Mouse (Mus musculus) MEL (cell line): ENCODE data around the gene Tfdp2. TPM values are rescaled to one million over a fixed set of nuclear protein-coding genes. Genes with fewer than 3 reads are reported as not detected.
"Not testable (repeated sequence)": the region's sequence is repeated elsewhere in the genome, so short reads cannot be mapped to it uniquely, and the experiment has no call there.

Experiments
- DNase-seq: peaks from one replicate; pipeline ENCODE4 v3.0.0; 2011; ENCODE audit warnings: low read depth, low spot score
- H3K27ac ChIP-seq: 2 replicates; pipeline ENCODE4 v1.5.1; 2012; ENCODE audit warnings: low read depth, mild to moderate bottlenecking, control low read depth, low read length, moderate library complexity; ENCODE audit not compliant: control insufficient read depth
- H3K27me3 ChIP-seq, 2 experiments: fragments of 150-350 bp in 1 of 2; sonication (generic) in 1 of 2; 2 replicates each; pipeline ENCODE4 v1.6.1; 2012; ENCODE audit warnings: low read length in 2 of 2, mild to moderate bottlenecking in 2 of 2, improper control_type of control experiment in 1 of 2, moderate library complexity in 1 of 2; ENCODE audit not compliant: insufficient read depth in 2 of 2, control insufficient read depth in 1 of 2
- H3K36me3 ChIP-seq, 2 experiments: 2 replicates each; pipeline ENCODE4 v1.6.1; 2012 to 2014; ENCODE audit warnings: low read length in 2 of 2, improper control_type of control experiment in 1 of 2, inconsistent platforms in 1 of 2, mild to moderate bottlenecking in 1 of 2; ENCODE audit not compliant: insufficient read depth in 2 of 2, control insufficient read depth in 1 of 2
- H3K4me1 ChIP-seq, 2 experiments: fragments of 150-350 bp in 1 of 2; sonication (generic) in 1 of 2; 2 replicates each; pipeline ENCODE4 v1.6.1; 2012; ENCODE audit warnings: low read length in 2 of 2, improper control_type of control experiment in 1 of 2, mild to moderate bottlenecking in 1 of 2; ENCODE audit not compliant: insufficient read depth in 2 of 2, control insufficient read depth in 1 of 2
- H3K4me3 ChIP-seq, 2 experiments: fragments of 150-350 bp in 1 of 2; sonication (generic) in 1 of 2; 2 replicates each; pipeline ENCODE4 v1.5.1; 2012; ENCODE audit warnings: low read depth in 2 of 2, low read length in 2 of 2, mild to moderate bottlenecking in 2 of 2, moderate library complexity in 2 of 2, control low read depth in 1 of 2, improper control_type of control experiment in 1 of 2; ENCODE audit not compliant: control insufficient read depth in 1 of 2, insufficient read depth in 1 of 2
- H3K79me2 ChIP-seq: 2 replicates; pipeline ENCODE4 v1.6.1; 2012; ENCODE audit warnings: mild to moderate bottlenecking, low read length, moderate library complexity; ENCODE audit not compliant: control insufficient read depth, poor library complexity, insufficient read depth
- H3K9ac ChIP-seq: 2 replicates; pipeline ENCODE4 v1.6.1; 2012; ENCODE audit warnings: low read depth, mild to moderate bottlenecking, control low read depth, low read length, moderate library complexity; ENCODE audit not compliant: control insufficient read depth, poor library complexity, severe bottlenecking
- H3K9me3 ChIP-seq: fragments of 150-350 bp; sonication (generic); replicated peaks from 2 replicates; pipeline ENCODE4 v1.6.1; 2012; ENCODE audit warnings: mild to moderate bottlenecking, low read length, improper control_type of control experiment, moderate library complexity; ENCODE audit not compliant: insufficient read depth
- BHLHE40 ChIP-seq: IDR thresholded peaks from 2 replicates; pipeline ENCODE4 v1.6.1; 2012; ENCODE audit warnings: low read depth, mild to moderate bottlenecking, inconsistent platforms, low read length, improper control_type of control experiment, borderline replicate concordance
- CHD1 ChIP-seq: IDR thresholded peaks from 2 replicates; pipeline ENCODE4 v1.6.1; 2012; ENCODE audit warnings: low read depth, mild to moderate bottlenecking, inconsistent platforms, low read length, improper control_type of control experiment
- CHD2 ChIP-seq: IDR thresholded peaks from 2 replicates; pipeline ENCODE4 v1.6.1; 2011; ENCODE audit warnings: low read length, improper control_type of control experiment
- E2F4 ChIP-seq: IDR thresholded peaks from 2 replicates; pipeline ENCODE4 v1.6.1; 2011; ENCODE audit warnings: low read depth, low read length, improper control_type of control experiment, borderline replicate concordance
- ETS1 ChIP-seq: IDR thresholded peaks from 2 replicates; pipeline ENCODE4 v1.6.1; 2012; ENCODE audit warnings: low read depth, mild to moderate bottlenecking, inconsistent platforms, low read length, improper control_type of control experiment, moderate library complexity
- GATA1 ChIP-seq: IDR thresholded peaks from 2 replicates; pipeline ENCODE4 v1.6.1; 2011; ENCODE audit warnings: low read depth, low read length, improper control_type of control experiment
- MAFK ChIP-seq: IDR thresholded peaks from 2 replicates; pipeline ENCODE4 v1.6.1; 2011; ENCODE audit warnings: low read depth, mild to moderate bottlenecking, low read length, improper control_type of control experiment, borderline replicate concordance
- MEF2A ChIP-seq: IDR thresholded peaks from 2 replicates; pipeline ENCODE4 v1.6.1; 2014; ENCODE audit warnings: low read depth, mild to moderate bottlenecking, inconsistent platforms, low read length, improper control_type of control experiment; ENCODE audit not compliant: poor library complexity, insufficient replicate concordance, severe bottlenecking; ENCODE audit errors: extremely low read depth
- MXI1 ChIP-seq: IDR thresholded peaks from 2 replicates; pipeline ENCODE4 v1.6.1; 2011; ENCODE audit warnings: mild to moderate bottlenecking, low read depth, low read length, improper control_type of control experiment
- NRF1 ChIP-seq: IDR thresholded peaks from 2 replicates; pipeline ENCODE4 v1.6.1; 2014; ENCODE audit warnings: low read depth, mild to moderate bottlenecking, inconsistent platforms, low read length, improper control_type of control experiment, moderate library complexity; ENCODE audit not compliant: poor library complexity, insufficient read depth, severe bottlenecking
- POLR2AphosphoS2 ChIP-seq: IDR thresholded peaks from 2 replicates; pipeline ENCODE4 v1.6.1; 2011; ENCODE audit warnings: low read length, improper control_type of control experiment
- RCOR1 ChIP-seq: IDR thresholded peaks from 2 replicates; pipeline ENCODE4 v1.6.1; 2012; ENCODE audit warnings: low read depth, mild to moderate bottlenecking, inconsistent platforms, low read length, improper control_type of control experiment
- SMC3 ChIP-seq: IDR thresholded peaks from 2 replicates; pipeline ENCODE4 v1.6.1; 2011; ENCODE audit warnings: low read depth, low read length, improper control_type of control experiment
- ZC3H11A ChIP-seq: IDR thresholded peaks from 2 replicates; pipeline ENCODE4 v1.6.1; 2012; ENCODE audit warnings: low read depth, mild to moderate bottlenecking, inconsistent platforms, low read length, improper control_type of control experiment
- polyA plus RNA-seq, 2 experiments: library from polyadenylated mRNA; stranded (reverse) in 1 of 2; unstranded in 1 of 2; fragments of >175 nt in 1 of 2; fragments of >200 nt in 1 of 2; gene quantifications; 2 replicates each; pipeline versions ENCODE4 v1.2.1 to v1.2.4; 2012; ENCODE audit warnings: low replicate concordance in 2 of 2, low read depth in 1 of 2; ENCODE audit not compliant: insufficient read length in 2 of 2, insufficient read depth in 1 of 2, missing spikeins in 1 of 2
- total RNA-seq: library from RNA; depleted of rRNA; stranded (reverse); fragments of 300-350 nt; gene quantifications from 2 replicates; pipeline ENCODE4 v1.2.3, GENCODE M21; 2012

Tfdp2 gene
- total and polyA plus RNA-seq, 3 experiments: 7.7 to 15.4 TPM; not detected in 1

GRCm38 (mm10) chr9:96159047-96159446 lies 37.0 kb upstream of the Tfdp2 start:
- peaks cover 0 to 11% of the 10 kb centered on the region in 2 experiments; a peak in 1 of 4 replicates for H3K36me3 ChIP-seq
- H3K4me3 ChIP-seq: no peak overlapping the region
- no peak for DNase-seq
- H3K9me3 ChIP-seq: no peaks in the 10 kb centered on the region
- no peak for TF ChIP-seq MEF2A
- peaks cover 2 to 11% of the 10 kb centered on the region in 2 experiments; a peak in 3 of 4 replicates for H3K4me1 ChIP-seq
- no peaks in the 10 kb centered on the region for H3K27me3 ChIP-seq
- H3K9ac ChIP-seq: no peak overlapping the region
- no peaks in the 10 kb centered on the region for H3K79me2 ChIP-seq
- H3K27ac ChIP-seq: no peak overlapping the region

- H3K36me3 ChIP-seq: peaks cover 0 to 11% of the 10 kb centered on the region in 2 experiments; a peak in 1 of 4 replicates
- no peak for DNase-seq
- H3K9ac ChIP-seq: no peak overlapping the region
- TF ChIP-seq CHD2 (no peak), NRF1 (no peak), ZC3H11A (no peak)
- no peaks in the 10 kb centered on the region for H3K9me3 ChIP-seq
- no peaks in the 10 kb centered on the region for H3K27me3 ChIP-seq
- H3K4me1 ChIP-seq: peaks cover 2 to 11% of the 10 kb centered on the region in 2 experiments; a peak in 3 of 4 replicates
- no peak overlapping the region for H3K27ac ChIP-seq
- H3K79me2 ChIP-seq: no peaks in the 10 kb centered on the region
- no peak overlapping the region for H3K4me3 ChIP-seq
Measured at GRCm38 (mm10) chr9:96160767-96161166, 35.3 kb upstream of the Tfdp2 start.

- Histone ChIP-seq H3K9me3 (no peaks in the 10 kb centered on the region), H3K27ac (no peak overlapping the region), H3K79me2 (no peaks in the 10 kb centered on the region), H3K36me3 (peaks cover 0 to 11% of the 10 kb centered on the region in 2 experiments; a peak in 1 of 4 replicates), H3K4me1 (peaks cover 2 to 11% of the 10 kb centered on the region in 2 experiments; a peak in 3 of 4 replicates), H3K27me3 (no peaks in the 10 kb centered on the region), H3K4me3 (no peak overlapping the region), H3K9ac (no peak overlapping the region)
- no peak for TF ChIP-seq POLR2AphosphoS2
- TF ChIP-seq MAFK: no peak
- TF ChIP-seq CHD1: no peak
- TF ChIP-seq SMC3: no peak
- DNase-seq: no peak
Measured at GRCm38 (mm10) chr9:96162421-96162820, 33.7 kb upstream of the Tfdp2 start.

GRCm38 (mm10) chr9:96163443-96163842 lies 32.6 kb upstream of the Tfdp2 start:
- peaks cover 0 to 7% of the 10 kb centered on the region in 2 experiments; a peak in 3 of 4 replicates for H3K4me1 ChIP-seq
- no peak for DNase-seq
- H3K9ac ChIP-seq: no peak overlapping the region
- no peaks in the 10 kb centered on the region for H3K9me3 ChIP-seq
- H3K4me3 ChIP-seq: no peak overlapping the region
- H3K36me3 ChIP-seq: peaks cover 0 to 7% of the 10 kb centered on the region in 2 experiments; a peak in 1 of 4 replicates
- H3K27me3 ChIP-seq: no peaks in the 10 kb centered on the region
- TF ChIP-seq RCOR1 (no peak), ETS1 (no peak), MXI1 (no peak), E2F4 (no peak), GATA1 (no peak), CHD2 (no peak), BHLHE40 (no peak), CHD1 (no peak)
- H3K79me2 ChIP-seq: no peaks in the 10 kb centered on the region
- H3K27ac ChIP-seq: no peak overlapping the region

- not testable (repeated sequence) for H3K9ac ChIP-seq
Measured at GRCm38 (mm10) chr9:96163983-96164382, 32.1 kb upstream of the Tfdp2 start.

More at GRCm38 (mm10) chr9:96163983-96164382, 32.1 kb upstream of the Tfdp2 start:
- H3K27me3 ChIP-seq, H3K9me3 ChIP-seq, H3K36me3 ChIP-seq, H3K4me3 ChIP-seq, H3K79me2 ChIP-seq, DNase-seq, H3K4me1 ChIP-seq, H3K27ac ChIP-seq: not testable (repeated sequence)
